15 mouse cellular contexts compared by ENCODE assay signal in genomic region chr9:25219882-25220281, GRCm38 (mm10). TPM values are rescaled to one million over a fixed set of nuclear protein-coding genes. Genes with fewer than 3 reads are reported as not detected.
DNase-seq lines count a peak whose midpoint lies in the region; ATAC-seq and TF ChIP-seq lines count a peak whose summit lies in the region.
"Had no signal": no experiment of that assay in that cellular context is flagged by ENCODE, and none has a peak within 500 bp of the region (broad histone marks: within the 10 kb centered on the region; RNA-seq: fewer than 3 reads in every experiment).

No protein-coding gene starts in this region.

- H3K27ac ChIP-seq in kidney, postnatal 0 days: 0 out of 2 replicates have a peak overlapping the region, but pooled peaks have one; percentile 31
- H3K27ac ChIP-seq in kidney, adult 2 months (ENCODE audit: insufficient read depth, low read depth, low read length): no peak overlapping the region
- H3K27ac ChIP-seq: embryonic facial prominence, embryonic 13.5 days; liver, embryonic 14.5 days; midbrain, embryonic 15.5 days; neural tube, embryonic 15.5 days had no signal

- TF ChIP-seq CTCF in kidney, postnatal 0 days (IDR thresholded peaks at IDR 0.05; ENCODE audit: low read depth): no peak
- TF ChIP-seq CTCF in kidney, adult 2 months (conservative IDR thresholded peaks at IDR 0.05; ENCODE audit: insufficient read depth, insufficient read length, low read depth, low read length): no peak

- H3K4me2 ChIP-seq in kidney, postnatal 0 days (ENCODE audit: low read length): no peak overlapping the region
- H3K4me2 ChIP-seq: embryonic facial prominence, embryonic 13.5 days; midbrain, embryonic 15.5 days; neural tube, embryonic 15.5 days had no signal

- no peak for TF ChIP-seq POLR2A in kidney, adult 2 months (IDR thresholded peaks at IDR 0.05; ENCODE audit: low read depth, low read length)

- H3K27me3 ChIP-seq in kidney, postnatal 0 days (ENCODE audit: insufficient read depth, low read length): no peaks in the 10 kb centered on the region
- H3K27me3 ChIP-seq in kidney, adult 2 months (replicated peaks; ENCODE audit: control insufficient read depth, insufficient read depth, low read length): no peaks in the 10 kb centered on the region
- H3K27me3 ChIP-seq: embryonic facial prominence, embryonic 13.5 days; midbrain, embryonic 15.5 days; neural tube, embryonic 15.5 days had no signal

- H3K9me3 ChIP-seq in kidney, postnatal 0 days (replicated peaks; ENCODE audit: low read length): no peaks in the 10 kb centered on the region
- H3K9me3 ChIP-seq: embryonic facial prominence, embryonic 13.5 days; midbrain, embryonic 15.5 days; neural tube, embryonic 15.5 days had no signal

- peak; percentile 91 for ATAC-seq in frontal cortex, adult (ENCODE audit: low TSS enrichment)
- ATAC-seq in kidney, postnatal 0 days (replicated peaks; ENCODE audit: low FRiP score, low read depth): no peak
- ATAC-seq: midbrain, embryonic 15.5 days had no signal

- no peaks in the 10 kb centered on the region for H3K36me3 ChIP-seq in kidney, postnatal 0 days (ENCODE audit: insufficient read depth, low read length)
- no peaks in the 10 kb centered on the region for H3K36me3 ChIP-seq in kidney, adult 2 months (ENCODE audit: control insufficient read depth, insufficient read depth, low read length)
- H3K36me3 ChIP-seq: embryonic facial prominence, embryonic 13.5 days; midbrain, embryonic 15.5 days; neural tube, embryonic 15.5 days had no signal

- no peaks in the 10 kb centered on the region; the same call in 1 of the 2 replicates for H3K4me1 ChIP-seq in kidney, postnatal 0 days (replicated peaks; ENCODE audit: insufficient read depth, low read length)
- H3K4me1 ChIP-seq in kidney, adult 2 months (ENCODE audit: control insufficient read depth, insufficient read depth, low read length): peaks cover 3% of the 10 kb centered on the region; the same call in 1 of the 2 replicates
- H3K4me1 ChIP-seq: midbrain, embryonic 15.5 days; neural tube, embryonic 15.5 days had no signal

- 48% methylated on average over 5 of the region's 5 CpGs for WGBS in kidney, postnatal 0 days
- WGBS in kidney, adult 2 months: 64% methylated on average over 5 of the region's 5 CpGs

- no peak for DNase-seq in frontal cortex, postnatal 14 days (ENCODE audit: low spot score in 2 of 2)
- peak; percentile 68 for DNase-seq in kidney, postnatal 0 days (ENCODE audit: low spot score)
- DNase-seq in kidney, adult 2 months: no peak
- DNase-seq in right cerebral cortex, postnatal 36 days (ENCODE audit: low spot score in 2 of 2): peak; percentile 28 to 60
- no peak for DNase-seq in right cerebral cortex, postnatal 4 days
- no peak for DNase-seq in ovary, postnatal 10 days (ENCODE audit: low spot score)
- DNase-seq in thymus, postnatal 0 days (ENCODE audit: low spot score): no peak
- DNase-seq: adrenal gland, postnatal 14 days; cerebellum, adult 18-20 months; kidney, adult 18-20 months had no signal

- no peak overlapping the region for H3K4me3 ChIP-seq in kidney, postnatal 0 days (replicated peaks; ENCODE audit: low read depth, low read length)
- H3K4me3 ChIP-seq in kidney, adult 2 months (ENCODE audit: insufficient read depth, low read depth, low read length): no peak overlapping the region
- H3K4me3 ChIP-seq: embryonic facial prominence, embryonic 13.5 days; midbrain, embryonic 15.5 days; neural tube, embryonic 15.5 days had no signal

- H3K9ac ChIP-seq in kidney, postnatal 0 days (ENCODE audit: low read depth, low read length): no peak overlapping the region
- H3K9ac ChIP-seq: embryonic facial prominence, embryonic 13.5 days; liver, embryonic 14.5 days; midbrain, embryonic 15.5 days; neural tube, embryonic 15.5 days had no signal

RNA-seq across cellular contexts. Expression of gene Sept7, which starts 32.4 kb away (rescaled TPM):
- 262 and 278 TPM in 2 replicates for polyA plus RNA-seq in kidney, postnatal 0 days (2015; fragmentation: Nextera tagmentation; extraction: Ambion mirVana)
- 6.3 and 10.9 TPM in 2 replicates for polyA plus RNA-seq in kidney, adult 2 months (2012; rRNA removed)
- polyA plus RNA-seq in thymus, postnatal 0 days (2015; fragmentation: Nextera tagmentation; extraction: Ambion mirVana): 259 and 261 TPM in 2 replicates

Comparison
In these comparisons a context has a peak if more than half of its experiments do, and no peak if none do; other contexts are left out.
1. DNase-seq: peak in kidney, postnatal 0 days (single experiment) and right cerebral cortex, postnatal 36 days (2 of 2); none in frontal cortex, postnatal 14 days (0 of 2), kidney, adult 2 months (single experiment), right cerebral cortex, postnatal 4 days (single experiment), ovary, postnatal 10 days (single experiment) and thymus, postnatal 0 days (single experiment).
2. RNA of gene Sept7, which starts 32.4 kb away (polyA plus RNA-seq): 262 to 278 TPM in kidney, postnatal 0 days and 259 to 261 TPM in thymus, postnatal 0 days; 6.3 to 10.9 TPM in kidney, adult 2 months; every median in the first group is over 10 times any median in the second.